Mouse (Mus musculus) brain, embryonic 14.5 days (tissue): ENCODE results near the gene Hspb2.

Experiments
- CTCF ChIP-seq: fragments of 200-500 bp; IDR thresholded peaks from 2 replicates; pipeline ENCODE4 v1.5.1; 2012; ENCODE audit warnings: inconsistent platforms, mild to moderate bottlenecking, moderate library complexity, borderline replicate concordance; ENCODE audit not compliant: insufficient read depth, insufficient read length; ENCODE audit errors: extremely low read depth
- POLR2A ChIP-seq: fragments of 200-500 bp; IDR thresholded peaks from 2 replicates; pipeline ENCODE4 v1.6.1; 2012; ENCODE audit warnings: mild to moderate bottlenecking, inconsistent platforms, borderline replicate concordance; ENCODE audit not compliant: poor library complexity, insufficient read depth, insufficient read length, severe bottlenecking; ENCODE audit errors: extremely low read depth

DNA sequence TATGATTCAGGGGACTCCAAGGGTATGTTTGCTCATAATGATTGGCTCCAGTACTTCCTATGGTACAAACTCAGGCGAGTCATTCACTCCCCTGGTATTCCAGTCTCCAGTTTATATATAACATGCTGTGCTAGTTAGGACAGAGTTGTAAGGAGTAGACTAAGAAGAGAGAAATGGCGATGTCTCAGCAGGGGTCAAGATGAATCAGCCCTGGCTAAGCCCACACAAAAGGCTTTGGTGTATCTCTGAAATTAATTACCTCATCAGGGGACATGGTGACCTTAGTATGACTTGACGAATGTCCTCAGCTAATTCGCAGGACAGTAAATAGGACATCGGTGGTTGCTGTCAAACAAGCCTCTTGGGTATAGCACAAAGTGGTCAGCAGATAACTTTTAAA, 4.6 kb upstream of the Hspb2 start:
- TF ChIP-seq CTCF (no peak), POLR2A (no peak)
